Mouse (Mus musculus) erythroblast, embryonic 14.5 days (primary cell): Measurements from ENCODE around the gene Ncapg2.

Experiments used
- GATA1 ChIP-seq: IDR thresholded peaks from 2 replicates; pipeline ENCODE4 v1.6.1; 2012; ENCODE audit warnings: low read length, inconsistent platforms, mixed read lengths
- TAL1 ChIP-seq: IDR thresholded peaks from 3 replicates; pipeline ENCODE4 v1.6.1; 2012; ENCODE audit warnings: low read length, inconsistent platforms, mixed read lengths

DNA sequence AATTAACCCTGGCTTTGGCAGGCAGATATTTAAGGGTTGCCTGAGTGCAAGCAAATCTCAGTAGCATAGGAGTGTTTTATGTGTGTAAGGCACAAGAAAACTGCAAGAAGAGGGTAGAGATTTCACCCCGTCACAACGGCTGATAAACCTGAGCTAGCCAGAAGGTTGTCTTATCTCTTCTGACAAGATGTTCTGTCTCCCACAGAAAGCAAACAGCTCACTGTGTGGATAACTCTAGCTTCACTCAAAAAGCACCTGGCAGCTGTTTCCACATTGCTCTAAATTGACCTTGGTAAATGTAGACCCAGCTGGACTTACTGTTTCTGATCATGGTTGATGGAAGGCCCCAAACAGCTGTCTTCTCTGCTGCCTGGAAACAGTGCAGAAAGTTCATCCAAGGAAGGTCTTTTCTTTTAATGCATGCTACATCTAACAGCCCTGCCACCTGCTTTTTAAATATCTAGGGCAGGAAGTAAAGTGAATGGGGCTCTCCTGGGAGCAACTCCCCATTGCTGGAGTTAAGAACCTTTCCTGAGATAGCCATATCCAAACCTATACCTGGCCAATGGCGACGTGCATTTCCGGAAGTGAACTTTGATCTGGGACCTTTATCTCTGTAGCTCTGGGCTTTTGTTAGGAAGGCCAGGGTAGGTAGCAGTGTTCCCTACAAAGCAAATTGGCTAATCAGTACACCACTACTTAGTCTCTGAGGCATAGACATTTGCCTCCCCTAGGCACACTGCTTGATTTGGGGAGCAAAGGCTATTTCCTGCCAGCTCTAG, 85.6 kb downstream of the Ncapg2 start:
- no peak for TF ChIP-seq GATA1
- no peak for TF ChIP-seq TAL1
